Mouse (Mus musculus) lung, adult 2 months (tissue): ENCODE data around the gene Ace.

Source experiments
- CTCF ChIP-seq: fragments of 200-500 bp; IDR thresholded peaks from 2 replicates; pipeline ENCODE4 v1.5.1; 2011; ENCODE audit warnings: mild to moderate bottlenecking, low read length, control low read depth; ENCODE audit not compliant: insufficient read depth
- POLR2A ChIP-seq: fragments of 200-500 bp; IDR thresholded peaks from 2 replicates; pipeline ENCODE4 v1.6.1; 2011; ENCODE audit warnings: low read depth, mild to moderate bottlenecking, control low read depth, low read length, borderline replicate concordance; ENCODE audit errors: extremely low read depth

GRCm38 (mm10) chr11:106012711-106013110 lies 45.0 kb downstream of the Ace start:
- TF ChIP-seq CTCF = no peak
- TF ChIP-seq POLR2A = no peak
